Mouse (Mus musculus) CH12.LX (cell line): ENCODE data around the gene Oaz3. TPM values are rescaled to one million over a fixed set of nuclear protein-coding genes. Genes with fewer than 3 reads are reported as not detected.

Experiments used
- DNase-seq: peaks from one replicate; pipeline ENCODE4 v3.0.0-alpha.2; 2013; ENCODE audit errors: extremely low read depth
- H3K27ac ChIP-seq: 2 replicates; pipeline ENCODE4 v1.5.1; 2012; ENCODE audit warnings: low read depth, mild to moderate bottlenecking, control low read depth, moderate library complexity; ENCODE audit not compliant: insufficient read depth
- H3K27me3 ChIP-seq: replicated peaks from 2 replicates; pipeline ENCODE3; 2012; ENCODE audit warnings: inconsistent platforms
- H3K36me3 ChIP-seq, 2 experiments: replicated peaks in 1 of 2; 2 replicates each; pipeline versions ENCODE3 to v1.6.1; 2012; ENCODE audit warnings: inconsistent platforms in 1 of 2, low read length in 1 of 2, mild to moderate bottlenecking in 1 of 2, mixed read lengths in 1 of 2, moderate library complexity in 1 of 2; ENCODE audit not compliant: control insufficient read depth in 1 of 2, insufficient read depth in 1 of 2
- H3K4me1 ChIP-seq, 2 experiments: 2 replicates each; pipeline ENCODE4 v1.6.1; 2012; ENCODE audit warnings: inconsistent platforms in 1 of 2, moderate library complexity in 1 of 2; ENCODE audit not compliant: insufficient read depth in 2 of 2, control insufficient read depth in 1 of 2
- H3K4me2 ChIP-seq: 2 replicates; pipeline ENCODE4 v1.6.1; 2012; ENCODE audit warnings: low read depth, mild to moderate bottlenecking, control low read depth; ENCODE audit not compliant: poor library complexity, insufficient read depth, severe bottlenecking
- H3K4me3 ChIP-seq, 3 experiments: fragments of 150-350 bp in 1 of 3; sonication (generic) in 1 of 3; replicated peaks in 1 of 3; 2 replicates each; pipeline versions ENCODE3 to v1.5.1; 2011 to 2012; ENCODE audit warnings: low read depth in 2 of 3, low read length in 2 of 3, mild to moderate bottlenecking in 2 of 3, moderate library complexity in 2 of 3, control low read depth in 1 of 3, improper control_type of control experiment in 1 of 3, inconsistent platforms in 1 of 3, mixed read lengths in 1 of 3; ENCODE audit not compliant: poor library complexity in 1 of 3
- H3K79me2 ChIP-seq: replicated peaks from 2 replicates; pipeline ENCODE4 v1.6.1; 2012; ENCODE audit warnings: mild to moderate bottlenecking, moderate library complexity; ENCODE audit not compliant: control insufficient read depth, poor library complexity, insufficient read depth, severe bottlenecking; ENCODE audit errors: extremely low read depth
- H3K9ac ChIP-seq: 2 replicates; pipeline ENCODE4 v1.6.1; 2012; ENCODE audit warnings: low read depth, mild to moderate bottlenecking, control low read depth, moderate library complexity; ENCODE audit not compliant: insufficient read depth
- H3K9me3 ChIP-seq: replicated peaks from 2 replicates; pipeline ENCODE3; 2012; ENCODE audit warnings: low read length, inconsistent platforms, mixed read lengths
- BHLHE40 ChIP-seq: IDR thresholded peaks from 2 replicates; pipeline ENCODE4 v1.6.1; 2011; ENCODE audit warnings: mild to moderate bottlenecking, low read depth, low read length, improper control_type of control experiment
- CTCF ChIP-seq, 2 experiments: IDR thresholded peaks in 1 of 2; conservative IDR thresholded peaks in 1 of 2; 2 replicates each; pipeline ENCODE4 v1.5.1; 2011 to 2012; ENCODE audit warnings: low read depth in 2 of 2, low read length in 2 of 2, improper control_type of control experiment in 1 of 2, inconsistent platforms in 1 of 2, mild to moderate bottlenecking in 1 of 2, moderate library complexity in 1 of 2
- ELF1 ChIP-seq: IDR thresholded peaks from 2 replicates; pipeline ENCODE4 v1.6.1; 2014; ENCODE audit warnings: low read depth, mild to moderate bottlenecking, inconsistent platforms, low read length, improper control_type of control experiment
- EP300 ChIP-seq: IDR thresholded peaks from 2 replicates; pipeline ENCODE4 v1.6.1; 2011; ENCODE audit warnings: low read length, improper control_type of control experiment
- ETS1 ChIP-seq: conservative IDR thresholded peaks from 2 replicates; pipeline ENCODE4 v1.6.1; 2012; ENCODE audit warnings: low read depth, mild to moderate bottlenecking, inconsistent platforms, low read length, improper control_type of control experiment, moderate library complexity
- GABPA ChIP-seq: IDR thresholded peaks from 2 replicates; pipeline ENCODE4 v1.6.1; 2012; ENCODE audit warnings: low read depth, low read length, improper control_type of control experiment, inconsistent platforms; ENCODE audit not compliant: insufficient replicate concordance
- HCFC1 ChIP-seq: IDR thresholded peaks from 2 replicates; pipeline ENCODE4 v1.6.1; 2012; ENCODE audit warnings: low read depth, mild to moderate bottlenecking, inconsistent platforms, low read length, improper control_type of control experiment
- JUND ChIP-seq: conservative IDR thresholded peaks from 2 replicates; pipeline ENCODE4 v1.6.1; 2011; ENCODE audit warnings: low read depth, low read length, improper control_type of control experiment
- MAFK ChIP-seq: IDR thresholded peaks from 2 replicates; pipeline ENCODE4 v1.6.1; 2011; ENCODE audit warnings: low read length, improper control_type of control experiment; ENCODE audit not compliant: insufficient replicate concordance
- MAX ChIP-seq: IDR thresholded peaks from 2 replicates; pipeline ENCODE4 v1.6.1; 2011; ENCODE audit warnings: low read length, improper control_type of control experiment
- MEF2A ChIP-seq: IDR thresholded peaks from 2 replicates; pipeline ENCODE4 v1.6.1; 2014; ENCODE audit warnings: low read depth, mild to moderate bottlenecking, inconsistent platforms, low read length, improper control_type of control experiment, borderline replicate concordance
- MYC ChIP-seq: IDR thresholded peaks from 2 replicates; pipeline ENCODE4 v1.6.1; 2011; ENCODE audit warnings: low read depth, mild to moderate bottlenecking, improper control_type of control experiment, low read length
- NELFE ChIP-seq: IDR thresholded peaks from 2 replicates; pipeline ENCODE4 v1.6.1; 2011; ENCODE audit warnings: low read depth, low read length, improper control_type of control experiment
- PAX5 ChIP-seq: IDR thresholded peaks from 2 replicates; pipeline ENCODE4 v1.6.1; 2012; ENCODE audit warnings: low read length, inconsistent platforms, mixed read lengths
- POLR2A ChIP-seq: IDR thresholded peaks from 2 replicates; pipeline ENCODE4 v1.6.1; 2011; ENCODE audit warnings: low read depth, mild to moderate bottlenecking, improper control_type of control experiment, low read length
- POLR2AphosphoS2 ChIP-seq: IDR thresholded peaks from 2 replicates; pipeline ENCODE4 v1.6.1; 2011; ENCODE audit warnings: low read depth, low read length, improper control_type of control experiment
- RAD21 ChIP-seq: IDR thresholded peaks from 2 replicates; pipeline ENCODE4 v1.6.1; 2011; ENCODE audit warnings: low read depth, mild to moderate bottlenecking, low read length, improper control_type of control experiment, moderate library complexity
- SIN3A ChIP-seq: IDR thresholded peaks from 2 replicates; pipeline ENCODE4 v1.6.1; 2012; ENCODE audit warnings: low read length, improper control_type of control experiment, inconsistent platforms
- SMC3 ChIP-seq: IDR thresholded peaks from 2 replicates; pipeline ENCODE4 v1.6.1; 2011; ENCODE audit warnings: low read depth, low read length, improper control_type of control experiment
- TCF12 ChIP-seq: IDR thresholded peaks from 2 replicates; pipeline ENCODE4 v1.6.1; 2014; ENCODE audit warnings: low read depth, mild to moderate bottlenecking, inconsistent platforms, low read length, improper control_type of control experiment
- USF1 ChIP-seq: IDR thresholded peaks from 2 replicates; pipeline ENCODE4 v1.6.1; 2014; ENCODE audit warnings: low read depth, mild to moderate bottlenecking, inconsistent platforms, low read length, improper control_type of control experiment
- USF2 ChIP-seq: conservative IDR thresholded peaks from 2 replicates; pipeline ENCODE4 v1.6.1; 2011; ENCODE audit warnings: low read depth, low read length, improper control_type of control experiment
- ZC3H11A ChIP-seq: IDR thresholded peaks from 2 replicates; pipeline ENCODE4 v1.6.1; 2012; ENCODE audit warnings: low read depth, mild to moderate bottlenecking, inconsistent platforms, low read length, improper control_type of control experiment
- ZKSCAN1 ChIP-seq: IDR thresholded peaks from 2 replicates; pipeline ENCODE4 v1.6.1; 2012; ENCODE audit warnings: low read depth, inconsistent platforms, low read length, improper control_type of control experiment, borderline replicate concordance
- ZMIZ1 ChIP-seq: IDR thresholded peaks from 2 replicates; pipeline ENCODE4 v1.6.1; 2012; ENCODE audit warnings: low read depth, mild to moderate bottlenecking, inconsistent platforms, low read length, improper control_type of control experiment
- dilution Hi-C: fragments of 300-500 bp; cut with MboI; formaldehyde crosslinking; loops from 2 replicates; pipeline ENCODE4 v1.14.3; 2020; ENCODE audit warnings: low sequenced_read_pairs; ENCODE audit not compliant: extremely low pct_unique_long_range_greater_than_20kb, extremely low pct_ligation_motif_present
- in situ Hi-C: fragments of 300-500 bp; cut with MboI; formaldehyde crosslinking; loops from 3 replicates; pipeline ENCODE4 v1.14.3; 2019; ENCODE audit warnings: low sequenced_read_pairs, low pct_ligation_motif_present, low pct_unique_long_range_greater_than_20kb, mixed read lengths
- polyA plus RNA-seq: library from polyadenylated mRNA; unstranded; fragments of >175 nt; gene quantifications from 2 replicates; pipeline ENCODE4 v1.2.1, GENCODE M21; 2012; ENCODE audit warnings: low read depth; ENCODE audit not compliant: insufficient read length
- total RNA-seq, 2 experiments: library from RNA; depleted of rRNA; stranded (reverse); fragments of 300-350 nt in 1 of 2; fragments of >200 nt in 1 of 2; gene quantifications; 2 replicates each; pipeline ENCODE4 v1.2.3; 2012 to 2014

Oaz3 gene
- total and polyA plus RNA-seq, 3 experiments, result 0.51 to 0.71 TPM; not detected in 1

DNA sequence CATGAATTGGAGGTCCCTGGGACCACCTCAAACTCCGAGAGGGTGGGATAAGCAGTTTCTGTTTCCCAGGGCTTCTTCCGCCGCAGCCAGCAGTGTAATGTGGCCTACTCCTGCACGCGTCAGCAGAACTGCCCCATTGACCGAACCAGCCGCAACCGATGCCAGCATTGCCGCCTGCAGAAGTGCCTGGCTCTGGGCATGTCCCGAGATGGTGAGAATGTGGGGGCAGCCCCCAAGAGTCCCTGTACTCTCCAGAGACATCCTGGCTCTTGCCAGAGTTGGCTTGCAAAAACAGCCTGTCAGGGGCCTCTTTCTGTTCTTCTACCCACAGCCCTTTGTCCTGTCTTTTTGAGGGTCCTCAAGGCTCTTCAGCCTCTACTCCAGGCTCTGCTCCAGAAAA lies 56.3 kb downstream of the Oaz3 start:
- dilution Hi-C loops, result no loop called here
- no peak overlapping the region; the same call in 1 of the 2 replicates for H3K4me2 ChIP-seq
- H3K4me3 ChIP-seq, result no peak overlapping the region
- TF ChIP-seq RAD21, result no peak
- no peaks in the 10 kb centered on the region for H3K9me3 ChIP-seq
- no peak overlapping the region for H3K27ac ChIP-seq
- in situ Hi-C loops, result no loop called here
- peaks cover 0 to 2% of the 10 kb centered on the region in 2 experiments for H3K36me3 ChIP-seq
- H3K9ac ChIP-seq, result no peak overlapping the region
- H3K4me1 ChIP-seq, result peaks cover 6 to 71% of the 10 kb centered on the region in 2 experiments
- no peaks in the 10 kb centered on the region for H3K79me2 ChIP-seq
- DNase-seq, result no peak
- H3K27me3 ChIP-seq, result no peaks in the 10 kb centered on the region

DNA sequence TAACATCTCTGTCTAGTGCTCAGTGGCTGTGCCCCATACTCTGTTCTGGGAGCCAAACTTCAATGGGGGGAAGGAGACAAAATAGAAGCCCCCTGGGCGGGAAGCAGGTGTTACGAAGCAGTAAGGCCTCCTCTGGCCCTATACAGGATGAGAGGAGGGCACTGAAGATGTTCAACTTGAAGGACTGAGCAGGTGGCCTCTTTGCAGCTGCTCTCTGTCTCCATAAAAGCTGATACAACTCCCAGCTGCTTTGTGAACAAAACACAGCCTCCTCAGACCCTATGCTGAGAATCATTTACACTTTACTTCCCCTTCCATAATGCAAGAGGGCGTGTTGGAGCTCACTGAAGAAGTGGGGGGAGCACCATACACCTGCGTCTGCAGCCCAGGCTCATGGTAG lies 57.0 kb downstream of the Oaz3 start:
- peak; percentile 66 for DNase-seq
- Histone ChIP-seq H3K4me1 (peaks cover 6 to 76% of the 10 kb centered on the region in 2 experiments), H3K36me3 (peaks cover 0 to 2% of the 10 kb centered on the region in 2 experiments), H3K9ac (no peak overlapping the region), H3K4me2 (no peak overlapping the region), H3K27me3 (no peaks in the 10 kb centered on the region), H3K79me2 (no peaks in the 10 kb centered on the region), H3K9me3 (no peaks in the 10 kb centered on the region), H3K4me3 (no peak overlapping the region), H3K27ac (no peak overlapping the region)
- in situ Hi-C loops (no loop called here), dilution Hi-C loops (no loop called here)
- TF ChIP-seq ZC3H11A (no peak), HCFC1 (no peak), ZMIZ1 (no peak), NELFE (no peak), MAX (no peak), ZKSCAN1 (no peak), MYC (no peak), POLR2AphosphoS2 (no peak), ETS1 (peak; percentile 18; the same call in 1 of the 2 replicates), BHLHE40 (no peak), TCF12 (peak; percentile 53; the same call in 1 of the 2 replicates), USF1 (no peak), RAD21 (no peak), ELF1 (no peak), EP300 (peak; percentile 29; the same call in 1 of the 2 replicates)

DNA sequence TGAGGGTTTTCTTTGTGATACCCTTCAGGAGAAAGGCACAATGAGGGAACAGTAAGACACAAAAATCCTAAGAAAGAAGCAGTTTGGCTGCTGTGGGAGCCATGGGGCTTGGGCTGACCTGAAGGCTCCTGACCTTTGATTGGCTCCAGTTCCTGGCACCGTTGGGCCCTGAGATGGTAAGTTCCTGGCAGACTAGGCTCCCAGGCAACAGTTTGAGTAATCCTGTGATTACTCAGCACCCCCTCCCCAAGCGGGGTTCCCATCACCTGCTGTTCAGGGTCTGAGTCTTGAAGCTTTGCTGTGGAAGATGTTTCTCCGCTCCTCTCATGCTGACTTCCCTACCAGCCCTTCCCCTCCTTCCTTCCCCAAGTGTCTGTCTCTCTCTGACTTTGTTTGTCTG lies 60.2 kb downstream of the Oaz3 start:
- Histone ChIP-seq H3K27ac (no peak overlapping the region), H3K27me3 (no peaks in the 10 kb centered on the region), H3K36me3 (no peaks in the 10 kb centered on the region)
- TF ChIP-seq PAX5 (no peak), POLR2A (no peak), CTCF (conservative IDR thresholded peaks at IDR 0.05 in 1 of 2, IDR thresholded peaks at IDR 0.05 in 1 of 2; ENCODE audit: low read depth in 2 of 2, low read length in 2 of 2) (no peak), MAFK (no peak), MYC (no peak), SIN3A (no peak), SMC3 (no peak), USF1 (no peak), POLR2AphosphoS2 (no peak), USF2 (no peak), HCFC1 (no peak), JUND (no peak), MEF2A (no peak), GABPA (no peak), ZKSCAN1 (no peak), EP300 (no peak), ELF1 (no peak)
- TF ChIP-seq, all 38 proteins: peak for 0
- Histone ChIP-seq H3K9ac (no peak overlapping the region), H3K4me1 (peaks cover 12 to 94% of the 10 kb centered on the region in 2 experiments), H3K4me2 (no peak overlapping the region), H3K4me3 (no peak overlapping the region), H3K79me2 (no peaks in the 10 kb centered on the region), H3K9me3 (no peaks in the 10 kb centered on the region)
- DNase-seq, result no peak
- dilution Hi-C loops, result no loop called here
- in situ Hi-C loops, result no loop called here
